Mouse (Mus musculus) MEL (cell line): ENCODE data around the gene Asic3. TPM values are rescaled to one million over a fixed set of nuclear protein-coding genes. Genes with fewer than 3 reads are reported as not detected.

Source experiments
- DNase-seq: peaks from one replicate; pipeline ENCODE4 v3.0.0; 2011; ENCODE audit warnings: low read depth, low spot score
- H3K27ac ChIP-seq: 2 replicates; pipeline ENCODE4 v1.5.1; 2012; ENCODE audit warnings: low read depth, mild to moderate bottlenecking, control low read depth, low read length, moderate library complexity; ENCODE audit not compliant: control insufficient read depth
- H3K27me3 ChIP-seq, 2 experiments: fragments of 150-350 bp in 1 of 2; sonication (generic) in 1 of 2; 2 replicates each; pipeline ENCODE4 v1.6.1; 2012; ENCODE audit warnings: low read length in 2 of 2, mild to moderate bottlenecking in 2 of 2, improper control_type of control experiment in 1 of 2, moderate library complexity in 1 of 2; ENCODE audit not compliant: insufficient read depth in 2 of 2, control insufficient read depth in 1 of 2
- H3K36me3 ChIP-seq, 2 experiments: 2 replicates each; pipeline ENCODE4 v1.6.1; 2012 to 2014; ENCODE audit warnings: low read length in 2 of 2, improper control_type of control experiment in 1 of 2, inconsistent platforms in 1 of 2, mild to moderate bottlenecking in 1 of 2; ENCODE audit not compliant: insufficient read depth in 2 of 2, control insufficient read depth in 1 of 2
- H3K4me1 ChIP-seq, 2 experiments: fragments of 150-350 bp in 1 of 2; sonication (generic) in 1 of 2; 2 replicates each; pipeline ENCODE4 v1.6.1; 2012; ENCODE audit warnings: low read length in 2 of 2, improper control_type of control experiment in 1 of 2, mild to moderate bottlenecking in 1 of 2; ENCODE audit not compliant: insufficient read depth in 2 of 2, control insufficient read depth in 1 of 2
- H3K4me3 ChIP-seq, 2 experiments: fragments of 150-350 bp in 1 of 2; sonication (generic) in 1 of 2; 2 replicates each; pipeline ENCODE4 v1.5.1; 2012; ENCODE audit warnings: low read depth in 2 of 2, low read length in 2 of 2, mild to moderate bottlenecking in 2 of 2, moderate library complexity in 2 of 2, control low read depth in 1 of 2, improper control_type of control experiment in 1 of 2; ENCODE audit not compliant: control insufficient read depth in 1 of 2, insufficient read depth in 1 of 2
- H3K79me2 ChIP-seq: 2 replicates; pipeline ENCODE4 v1.6.1; 2012; ENCODE audit warnings: mild to moderate bottlenecking, low read length, moderate library complexity; ENCODE audit not compliant: control insufficient read depth, poor library complexity, insufficient read depth
- H3K9ac ChIP-seq: 2 replicates; pipeline ENCODE4 v1.6.1; 2012; ENCODE audit warnings: low read depth, mild to moderate bottlenecking, control low read depth, low read length, moderate library complexity; ENCODE audit not compliant: control insufficient read depth, poor library complexity, severe bottlenecking
- H3K9me3 ChIP-seq: fragments of 150-350 bp; sonication (generic); replicated peaks from 2 replicates; pipeline ENCODE4 v1.6.1; 2012; ENCODE audit warnings: mild to moderate bottlenecking, low read length, improper control_type of control experiment, moderate library complexity; ENCODE audit not compliant: insufficient read depth
- CHD2 ChIP-seq: IDR thresholded peaks from 2 replicates; pipeline ENCODE4 v1.6.1; 2011; ENCODE audit warnings: low read length, improper control_type of control experiment
- EP300 ChIP-seq, 2 experiments: IDR thresholded peaks; 2 replicates each; pipeline ENCODE4 v1.6.1; 2011; ENCODE audit warnings: improper control_type of control experiment in 2 of 2, low read length in 2 of 2, low read depth in 1 of 2, mild to moderate bottlenecking in 1 of 2
- HCFC1 ChIP-seq: IDR thresholded peaks from 2 replicates; pipeline ENCODE4 v1.6.1; 2012; ENCODE audit warnings: low read depth, mild to moderate bottlenecking, inconsistent platforms, low read length, improper control_type of control experiment, moderate library complexity
- MAZ ChIP-seq: IDR thresholded peaks from 2 replicates; pipeline ENCODE4 v1.6.1; 2012; ENCODE audit warnings: low read depth, mild to moderate bottlenecking, inconsistent platforms, low read length, improper control_type of control experiment
- NRF1 ChIP-seq: IDR thresholded peaks from 2 replicates; pipeline ENCODE4 v1.6.1; 2014; ENCODE audit warnings: low read depth, mild to moderate bottlenecking, inconsistent platforms, low read length, improper control_type of control experiment, moderate library complexity; ENCODE audit not compliant: poor library complexity, insufficient read depth, severe bottlenecking
- SMC3 ChIP-seq: IDR thresholded peaks from 2 replicates; pipeline ENCODE4 v1.6.1; 2011; ENCODE audit warnings: low read depth, low read length, improper control_type of control experiment
- TAL1 ChIP-seq: IDR thresholded peaks from 2 replicates; pipeline ENCODE4 v1.6.1; 2012; ENCODE audit warnings: mild to moderate bottlenecking, inconsistent platforms, low read length, moderate library complexity, mixed read lengths
- TBP ChIP-seq: IDR thresholded peaks from 2 replicates; pipeline ENCODE4 v1.8.0; 2011; ENCODE audit warnings: low read depth, low read length, improper control_type of control experiment
- TCF12 ChIP-seq: IDR thresholded peaks from 2 replicates; pipeline ENCODE4 v1.6.1; 2014; ENCODE audit warnings: low read depth, mild to moderate bottlenecking, inconsistent platforms, low read length, improper control_type of control experiment, moderate library complexity
- UBTF ChIP-seq: IDR thresholded peaks from 2 replicates; pipeline ENCODE4 v1.6.1; 2012; ENCODE audit warnings: low read depth, mild to moderate bottlenecking, inconsistent platforms, low read length, improper control_type of control experiment, moderate library complexity, borderline replicate concordance; ENCODE audit not compliant: insufficient read depth
- USF1 ChIP-seq: IDR thresholded peaks from 2 replicates; pipeline ENCODE4 v1.6.1; 2014; ENCODE audit warnings: low read depth, mild to moderate bottlenecking, inconsistent platforms, low read length, improper control_type of control experiment, moderate library complexity
- USF2 ChIP-seq, 2 experiments: IDR thresholded peaks; 2 replicates each; pipeline ENCODE4 v1.6.1; 2011 to 2012; ENCODE audit warnings: improper control_type of control experiment in 2 of 2, low read length in 2 of 2, borderline replicate concordance in 1 of 2, inconsistent platforms in 1 of 2, low read depth in 1 of 2, mild to moderate bottlenecking in 1 of 2; ENCODE audit not compliant: insufficient read depth in 1 of 2
- ZKSCAN1 ChIP-seq: IDR thresholded peaks from 2 replicates; pipeline ENCODE4 v1.6.1; 2012; ENCODE audit warnings: low read depth, mild to moderate bottlenecking, inconsistent platforms, low read length, improper control_type of control experiment, moderate library complexity
- ZMIZ1 ChIP-seq: IDR thresholded peaks from 2 replicates; pipeline ENCODE4 v1.6.1; 2012; ENCODE audit warnings: low read depth, mild to moderate bottlenecking, inconsistent platforms, low read length, improper control_type of control experiment, moderate library complexity
- polyA plus RNA-seq, 2 experiments: library from polyadenylated mRNA; stranded (reverse) in 1 of 2; unstranded in 1 of 2; fragments of >175 nt in 1 of 2; fragments of >200 nt in 1 of 2; gene quantifications; 2 replicates each; pipeline versions ENCODE4 v1.2.1 to v1.2.4; 2012; ENCODE audit warnings: low replicate concordance in 2 of 2, low read depth in 1 of 2; ENCODE audit not compliant: insufficient read length in 2 of 2, insufficient read depth in 1 of 2, missing spikeins in 1 of 2
- total RNA-seq: library from RNA; depleted of rRNA; stranded (reverse); fragments of 300-350 nt; gene quantifications from 2 replicates; pipeline ENCODE4 v1.2.3, GENCODE M21; 2012

The Asic3 gene
- total and polyA plus RNA-seq, 3 experiments = 0.04 to 0.35 TPM; not detected in 1

DNA sequence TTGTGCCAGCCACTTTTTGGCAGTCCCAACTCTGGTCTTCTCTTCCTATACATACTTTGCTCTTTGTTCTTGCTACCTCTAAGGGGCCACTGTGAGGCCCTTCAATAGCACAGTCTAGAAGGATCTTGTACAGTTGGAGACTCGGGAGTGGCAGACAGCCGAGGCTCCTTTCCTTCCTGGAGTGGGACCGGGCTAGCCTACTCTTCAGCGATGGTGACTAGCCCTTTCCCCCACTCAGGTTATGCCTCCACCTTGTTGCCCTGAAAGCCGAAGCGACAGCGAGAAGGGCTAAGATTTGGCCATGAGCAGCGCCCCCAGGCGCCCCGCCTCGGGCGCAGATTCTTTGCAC is 14.1 kb downstream of the Asic3 start:
- Histone ChIP-seq H3K9me3 (no peaks in the 10 kb centered on the region), H3K36me3 (peaks cover 2 to 17% of the 10 kb centered on the region in 2 experiments), H3K9ac (no peak overlapping the region), H3K4me1 (peaks cover 6 to 22% of the 10 kb centered on the region in 2 experiments), H3K27ac (no peak overlapping the region), H3K27me3 (no peaks in the 10 kb centered on the region), H3K79me2 (peaks cover 14% of the 10 kb centered on the region), H3K4me3 (no peak overlapping the region)
- TF ChIP-seq MAZ (no peak; the same call in 1 of the 2 replicates), USF1 (no peak), USF2 (IDR thresholded peaks at IDR 0.05; ENCODE audit: borderline replicate concordance in 1 of 2, insufficient read depth in 1 of 2, low read depth in 1 of 2, low read length in 2 of 2) (no peak), TCF12 (no peak), TBP (no peak), EP300 (IDR thresholded peaks at IDR 0.05; ENCODE audit: low read depth in 1 of 2, low read length in 2 of 2) (no peak), ZKSCAN1 (no peak), ZMIZ1 (no peak), SMC3 (no peak), UBTF (no peak), TAL1 (no peak), HCFC1 (no peak), NRF1 (no peak)
- DNase-seq = no peak

DNA sequence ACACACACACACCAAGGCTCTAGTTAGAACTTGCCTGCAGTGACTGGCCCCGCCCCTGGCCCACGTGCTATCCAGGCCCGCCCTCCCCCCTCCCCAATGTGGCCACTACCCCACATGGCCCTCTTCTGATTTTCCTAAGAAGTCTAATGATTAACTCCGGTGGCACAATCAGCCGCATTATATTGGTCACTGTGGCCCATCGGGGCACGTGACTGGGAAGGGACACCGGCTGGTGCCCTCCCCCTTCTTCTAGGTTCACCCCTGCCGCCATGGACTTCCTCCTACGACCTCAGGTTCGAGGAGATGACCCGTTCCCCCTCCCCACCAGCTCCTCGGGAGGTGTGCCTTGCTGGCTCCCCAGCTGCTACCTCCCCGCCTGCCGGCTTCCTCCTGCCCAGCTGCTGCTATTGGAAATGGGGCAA is 14.8 kb downstream of the Asic3 start:
- peaks cover 6 to 17% of the 10 kb centered on the region in 2 experiments for H3K4me1 ChIP-seq
- TF ChIP-seq UBTF (no peak), CHD2 (no peak), EP300 (IDR thresholded peaks at IDR 0.05; ENCODE audit: low read depth in 1 of 2, low read length in 2 of 2) (no peak), TCF12 (no peak), HCFC1 (no peak)
- H3K27ac ChIP-seq = no peak overlapping the region
- DNase-seq = no peak
- H3K27me3 ChIP-seq = no peaks in the 10 kb centered on the region
- H3K79me2 ChIP-seq = peaks cover 14% of the 10 kb centered on the region
- H3K9ac ChIP-seq = no peak overlapping the region
- no peak overlapping the region for H3K4me3 ChIP-seq
- H3K36me3 ChIP-seq = peaks cover 2 to 15% of the 10 kb centered on the region in 2 experiments
- no peaks in the 10 kb centered on the region for H3K9me3 ChIP-seq
